Mouse (Mus musculus): Measurements from ENCODE around the gene Kalrn.
"Not testable (repeated sequence)": the region's sequence is repeated elsewhere in the genome, so short reads cannot be mapped to it uniquely, and the experiment has no call there.

Gene Kalrn

GRCm38 (mm10) chr16:34081683-34082438, 491.5 kb downstream of the Kalrn start:
- in situ Hi-C loops (cut with MboI, MseI): no loop called here

- in situ Hi-C loops (cut with MboI, MseI): not testable (repeated sequence)
These were observed 492.0 kb downstream of the Kalrn start for GRCm38 (mm10) chr16:34081314-34081682.

GRCm38 (mm10) chr16:34080818-34081217, 492.5 kb downstream of the Kalrn start:
- in situ Hi-C loops (cut with MboI, MseI): no loop called here

- in situ Hi-C loops (cut with MboI, MseI): no loop called here
These were observed 493.8 kb downstream of the Kalrn start for GRCm38 (mm10) chr16:34079511-34079910.

GRCm38 (mm10) chr16:34078732-34079131, 494.6 kb downstream of the Kalrn start:
- in situ Hi-C loops (cut with MboI, MseI): no loop called here

GRCm38 (mm10) chr16:34076101-34076500, 497.2 kb downstream of the Kalrn start:
- in situ Hi-C loops (cut with MboI, MseI): no loop called here

- in situ Hi-C loops (cut with MboI, MseI): no loop called here
These were observed 499.4 kb downstream of the Kalrn start for GRCm38 (mm10) chr16:34073930-34074329.

- in situ Hi-C loops (cut with MboI, MseI): no loop called here
These were observed 501.2 kb downstream of the Kalrn start for GRCm38 (mm10) chr16:34072136-34072535.

- in situ Hi-C loops (cut with MboI, MseI): no loop called here
These were observed 502.0 kb downstream of the Kalrn start for GRCm38 (mm10) chr16:34071223-34071825.

- in situ Hi-C loops (cut with MboI, MseI): no loop called here
These were observed 503.9 kb downstream of the Kalrn start for GRCm38 (mm10) chr16:34069481-34069880.

GRCm38 (mm10) chr16:34066922-34067321, 506.4 kb downstream of the Kalrn start:
- in situ Hi-C loops (cut with MboI, MseI): no loop called here

- in situ Hi-C loops (cut with MboI, MseI): no loop called here
These were observed 507.0 kb downstream of the Kalrn start for GRCm38 (mm10) chr16:34066376-34066775.

- in situ Hi-C loops (cut with MboI, MseI): no loop called here
These were observed 510.0 kb downstream of the Kalrn start for GRCm38 (mm10) chr16:34063313-34063712.

GRCm38 (mm10) chr16:34061661-34062060, 511.7 kb downstream of the Kalrn start:
- in situ Hi-C loops (cut with MboI, MseI): no loop called here

GRCm38 (mm10) chr16:34058611-34059010, 514.7 kb downstream of the Kalrn start:
- in situ Hi-C loops (cut with MboI, MseI): no loop called here

GRCm38 (mm10) chr16:34057464-34057863, 515.9 kb downstream of the Kalrn start:
- in situ Hi-C loops (cut with MboI, MseI): no loop called here

- in situ Hi-C loops (cut with MboI, MseI): no loop called here
These were observed 516.8 kb downstream of the Kalrn start for GRCm38 (mm10) chr16:34056418-34057111.

GRCm38 (mm10) chr16:34050090-34050489, 523.2 kb downstream of the Kalrn start:
- in situ Hi-C loops (cut with MboI, MseI): no loop called here

- in situ Hi-C loops (cut with MboI, MseI): no loop called here
These were observed 524.0 kb downstream of the Kalrn start for GRCm38 (mm10) chr16:34049361-34049760.

- in situ Hi-C loops (cut with MboI, MseI): no loop called here
These were observed 525.1 kb downstream of the Kalrn start for GRCm38 (mm10) chr16:34048232-34048631.

GRCm38 (mm10) chr16:34047543-34047942, 525.8 kb downstream of the Kalrn start:
- in situ Hi-C loops (cut with MboI, MseI): no loop called here

- in situ Hi-C loops (cut with MboI, MseI): no loop called here
These were observed 526.3 kb downstream of the Kalrn start for GRCm38 (mm10) chr16:34047006-34047360.
